Mouse (Mus musculus) cerebellum, adult 9-11 months (tissue): ENCODE results near the gene Gm13694.
"Not testable (repeated sequence)": the region's sequence is repeated elsewhere in the genome, so short reads cannot be mapped to it uniquely, and the experiment has no call there.

Source experiments
- DNase-seq: peaks from one replicate; pipeline ENCODE4 v3.0.0; 2022

The Gm13694 gene

GRCm38 (mm10) chr2:83978633-83979032 is at the start of gene Gm13694:
Gene Gm13694 (plus strand): TSS chr2:83978933.
- not testable (repeated sequence) for DNase-seq

- no peak for DNase-seq
Measured at GRCm38 (mm10) chr2:83929478-83930088, 49.1 kb upstream of the Gm13694 start.

- DNase-seq = peak; percentile 45
Measured at GRCm38 (mm10) chr2:83940931-83941361, 37.8 kb upstream of the Gm13694 start, which contains the start of gene Zswim2. Gene Zswim2 (minus strand): TSS chr2:83941228.

- no peak for DNase-seq
Measured at GRCm38 (mm10) chr2:83941378-83941777, 37.4 kb upstream of the Gm13694 start.

DNA sequence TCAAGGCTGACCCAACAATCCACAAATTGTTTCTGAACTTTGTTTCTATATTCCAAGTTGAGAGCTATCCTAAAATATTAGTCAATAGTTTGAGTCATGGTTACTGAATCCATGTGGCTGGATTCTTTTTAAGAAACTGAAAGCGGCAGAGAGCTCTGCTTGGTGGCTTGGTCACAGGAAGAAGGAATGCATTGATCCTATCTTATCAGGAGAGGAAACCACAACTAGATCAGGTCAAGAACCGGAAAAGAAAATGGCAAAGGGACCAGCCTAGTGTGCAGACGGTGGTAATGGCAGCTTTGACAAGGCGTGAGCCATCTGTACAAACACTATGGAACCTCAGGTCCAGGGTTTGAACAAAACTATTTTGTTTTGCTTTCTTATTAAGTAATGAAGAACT is 36.9 kb upstream of the Gm13694 start:
- DNase-seq = no peak

GRCm38 (mm10) chr2:83955393-83955792 is 23.3 kb upstream of the Gm13694 start, which contains the start of gene Gm13698:
Gene Gm13698 (plus strand): TSS chr2:83955693.
- not testable (repeated sequence) for DNase-seq

DNA sequence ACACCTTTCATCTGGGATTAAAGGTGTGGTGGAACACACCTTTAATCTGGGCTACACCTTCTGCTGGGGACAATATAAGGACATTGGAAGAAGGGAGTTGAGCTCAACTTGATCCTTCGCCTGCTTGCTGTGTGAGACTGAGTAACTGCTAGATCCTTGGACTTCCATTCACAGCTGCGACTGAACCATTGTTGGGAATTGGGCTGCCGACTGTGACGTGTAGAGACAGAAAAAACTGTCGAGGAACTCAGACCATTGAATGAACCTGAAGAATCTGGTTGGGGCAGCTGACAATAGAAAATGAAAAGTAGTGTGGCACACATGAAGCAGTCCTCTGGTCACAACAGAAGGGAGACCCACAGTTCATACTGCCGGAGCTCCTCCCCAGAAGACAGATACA is 17.5 kb upstream of the Gm13694 start, which contains the start of gene Gm13693:
Gene Gm13693, plus strand, starts transcription at position 301 of the 400 bp plus-strand sequence.
- DNase-seq = not testable (repeated sequence)

DNA sequence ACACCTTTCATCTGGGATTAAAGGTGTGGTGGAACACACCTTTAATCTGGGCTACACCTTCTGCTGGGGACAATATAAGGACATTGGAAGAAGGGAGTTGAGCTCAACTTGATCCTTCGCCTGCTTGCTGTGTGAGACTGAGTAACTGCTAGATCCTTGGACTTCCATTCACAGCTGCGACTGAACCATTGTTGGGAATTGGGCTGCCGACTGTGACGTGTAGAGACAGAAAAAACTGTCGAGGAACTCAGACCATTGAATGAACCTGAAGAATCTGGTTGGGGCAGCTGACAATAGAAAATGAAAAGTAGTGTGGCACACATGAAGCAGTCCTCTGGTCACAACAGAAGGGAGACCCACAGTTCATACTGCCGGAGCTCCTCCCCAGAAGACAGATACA is 11.7 kb upstream of the Gm13694 start, which contains the start of gene Gm13695:
Gene Gm13695, plus strand, starts transcription at position 301 of the 400 bp plus-strand sequence.
- not testable (repeated sequence) for DNase-seq

DNA sequence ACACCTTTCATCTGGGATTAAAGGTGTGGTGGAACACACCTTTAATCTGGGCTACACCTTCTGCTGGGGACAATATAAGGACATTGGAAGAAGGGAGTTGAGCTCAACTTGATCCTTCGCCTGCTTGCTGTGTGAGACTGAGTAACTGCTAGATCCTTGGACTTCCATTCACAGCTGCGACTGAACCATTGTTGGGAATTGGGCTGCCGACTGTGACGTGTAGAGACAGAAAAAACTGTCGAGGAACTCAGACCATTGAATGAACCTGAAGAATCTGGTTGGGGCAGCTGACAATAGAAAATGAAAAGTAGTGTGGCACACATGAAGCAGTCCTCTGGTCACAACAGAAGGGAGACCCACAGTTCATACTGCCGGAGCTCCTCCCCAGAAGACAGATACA is 5.9 kb upstream of the Gm13694 start, which contains the start of gene Gm13696:
Gene Gm13696, plus strand, starts transcription at position 301 of the 400 bp plus-strand sequence.
- not testable (repeated sequence) for DNase-seq

- DNase-seq = not testable (repeated sequence)
Measured at GRCm38 (mm10) chr2:83984443-83984842, 5.7 kb downstream of the Gm13694 start, which contains the start of gene Gm13697. Gene Gm13697 (plus strand): TSS chr2:83984743.

DNA sequence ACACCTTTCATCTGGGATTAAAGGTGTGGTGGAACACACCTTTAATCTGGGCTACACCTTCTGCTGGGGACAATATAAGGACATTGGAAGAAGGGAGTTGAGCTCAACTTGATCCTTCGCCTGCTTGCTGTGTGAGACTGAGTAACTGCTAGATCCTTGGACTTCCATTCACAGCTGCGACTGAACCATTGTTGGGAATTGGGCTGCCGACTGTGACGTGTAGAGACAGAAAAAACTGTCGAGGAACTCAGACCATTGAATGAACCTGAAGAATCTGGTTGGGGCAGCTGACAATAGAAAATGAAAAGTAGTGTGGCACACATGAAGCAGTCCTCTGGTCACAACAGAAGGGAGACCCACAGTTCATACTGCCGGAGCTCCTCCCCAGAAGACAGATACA is 11.5 kb downstream of the Gm13694 start, which contains the start of gene Gm13691:
Gene Gm13691, plus strand, starts transcription at position 301 of the 400 bp plus-strand sequence.
- DNase-seq = not testable (repeated sequence)

GRCm38 (mm10) chr2:83993639-83994255 is 15.0 kb downstream of the Gm13694 start:
- not testable (repeated sequence) for DNase-seq

DNA sequence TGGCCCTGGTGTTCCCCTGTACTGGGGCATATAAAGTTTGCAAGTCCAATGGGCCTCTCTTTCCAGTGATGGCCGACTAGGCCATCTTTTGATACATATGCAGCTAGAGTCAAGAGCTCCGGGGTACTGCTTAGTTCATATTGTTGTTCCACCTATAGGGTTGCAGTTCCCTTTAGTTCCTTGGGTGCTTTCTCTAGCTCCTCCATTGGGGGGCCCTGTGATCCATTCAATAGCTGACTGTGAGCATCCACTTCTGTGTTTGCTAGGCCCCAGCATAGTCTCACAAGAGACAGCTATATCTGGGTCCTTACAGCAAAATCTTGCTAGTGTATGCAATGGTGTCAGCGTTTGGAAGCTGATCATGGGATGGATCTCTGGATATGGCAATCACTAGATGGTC is 15.8 kb downstream of the Gm13694 start:
- not testable (repeated sequence) for DNase-seq

- DNase-seq = no peak
Measured at GRCm38 (mm10) chr2:84008913-84009312, 30.2 kb downstream of the Gm13694 start.

GRCm38 (mm10) chr2:84009818-84010217 is 31.1 kb downstream of the Gm13694 start:
- no peak for DNase-seq

- no peak for DNase-seq
Measured at GRCm38 (mm10) chr2:84014572-84014971, 35.8 kb downstream of the Gm13694 start.

DNA sequence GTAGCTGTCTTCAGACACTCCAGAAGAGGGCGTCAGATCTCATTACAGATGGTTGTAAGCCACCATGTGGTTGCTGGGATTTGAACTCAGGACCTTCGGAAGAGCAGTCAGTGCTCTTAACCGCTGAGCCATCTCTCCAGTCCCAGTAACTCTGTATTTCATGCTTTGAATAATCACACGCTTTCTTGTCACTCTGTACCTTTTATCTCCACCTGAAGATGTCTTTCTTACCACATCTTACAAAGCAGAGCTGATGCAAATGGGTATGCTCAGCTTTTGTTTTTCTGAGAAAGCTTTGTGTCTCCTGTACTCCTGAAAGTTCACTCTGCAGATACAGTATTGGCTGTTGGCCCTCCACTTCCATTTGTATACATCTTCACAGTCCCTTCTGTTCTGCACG is 37.6 kb downstream of the Gm13694 start:
- DNase-seq = not testable (repeated sequence)

GRCm38 (mm10) chr2:84018330-84018729 is 39.6 kb downstream of the Gm13694 start:
- DNase-seq = no peak

DNA sequence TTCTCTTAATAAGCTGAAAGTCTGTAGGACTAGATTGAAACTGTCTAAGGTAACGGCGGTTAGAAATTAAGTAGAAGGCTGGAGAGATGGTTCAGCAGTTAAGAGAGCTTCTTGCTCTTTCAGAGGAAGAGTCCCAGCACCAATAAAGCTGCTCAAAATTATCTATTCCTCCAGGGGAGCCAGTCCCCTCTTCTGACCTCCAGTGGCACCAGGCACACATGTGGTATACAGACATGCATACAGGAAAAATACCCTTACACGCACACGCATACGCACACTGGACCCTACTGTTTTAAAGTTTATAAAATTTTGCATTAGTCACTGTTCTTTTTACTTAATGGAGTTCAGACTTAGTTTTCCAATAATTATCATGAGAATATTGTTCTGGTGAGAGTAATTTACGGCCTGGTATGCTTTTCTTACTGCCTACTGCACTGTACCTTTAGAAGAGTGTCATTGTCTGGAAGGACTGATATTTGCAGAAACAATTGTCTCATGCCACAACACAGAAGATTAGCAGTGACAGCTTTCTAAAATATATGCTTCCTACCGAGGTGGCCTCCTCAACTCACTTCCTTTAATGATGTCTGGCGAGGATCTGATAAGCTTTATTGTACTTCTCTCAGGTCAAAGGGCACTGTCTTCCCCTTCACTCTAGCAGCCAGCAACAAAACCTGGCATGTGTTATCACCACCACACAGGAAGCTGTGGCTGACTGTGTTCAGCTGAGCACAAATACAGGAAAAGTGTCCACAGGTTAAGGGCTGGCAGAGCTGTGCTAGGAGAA is 41.0 kb downstream of the Gm13694 start:
- DNase-seq = no peak

DNA sequence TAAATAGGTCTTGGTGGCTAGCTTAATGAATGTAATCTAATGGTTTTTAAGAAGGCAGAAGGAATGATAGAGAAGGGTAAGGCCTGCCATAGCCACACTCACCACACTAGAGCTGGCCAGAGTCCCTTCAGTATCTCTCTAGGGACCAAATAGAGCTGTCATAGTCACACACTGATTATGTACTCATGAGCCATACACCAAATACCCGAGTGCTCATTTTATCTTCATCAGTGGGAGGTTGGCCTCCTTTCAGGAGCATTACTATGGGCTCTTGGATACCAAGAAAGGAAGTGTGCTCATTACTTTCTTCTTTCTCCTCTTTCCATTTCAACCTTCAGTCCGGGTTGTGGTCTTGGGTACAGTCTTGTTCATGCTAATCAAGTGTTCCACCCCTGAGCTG is 43.2 kb downstream of the Gm13694 start:
- DNase-seq = no peak

DNA sequence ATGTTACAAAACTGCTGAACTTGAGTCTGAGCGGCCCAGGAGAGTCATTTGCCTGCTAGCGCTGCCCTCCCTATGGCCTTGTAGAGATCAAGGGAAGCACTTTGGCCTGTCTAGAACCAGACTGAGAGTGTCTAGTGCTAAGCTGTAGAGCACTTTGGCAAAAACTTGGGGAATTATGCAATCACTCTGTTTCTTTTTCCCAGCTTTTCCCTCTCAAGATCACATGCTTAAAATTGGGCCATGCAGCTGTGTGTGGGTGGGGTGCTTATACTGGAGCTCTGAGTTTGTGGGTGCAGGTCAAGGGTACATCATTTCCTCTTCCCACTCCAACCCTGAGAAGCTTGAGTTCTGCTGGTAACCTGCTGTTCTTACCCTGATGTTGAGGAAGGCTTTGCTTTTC is 44.2 kb downstream of the Gm13694 start:
- DNase-seq = no peak

DNA sequence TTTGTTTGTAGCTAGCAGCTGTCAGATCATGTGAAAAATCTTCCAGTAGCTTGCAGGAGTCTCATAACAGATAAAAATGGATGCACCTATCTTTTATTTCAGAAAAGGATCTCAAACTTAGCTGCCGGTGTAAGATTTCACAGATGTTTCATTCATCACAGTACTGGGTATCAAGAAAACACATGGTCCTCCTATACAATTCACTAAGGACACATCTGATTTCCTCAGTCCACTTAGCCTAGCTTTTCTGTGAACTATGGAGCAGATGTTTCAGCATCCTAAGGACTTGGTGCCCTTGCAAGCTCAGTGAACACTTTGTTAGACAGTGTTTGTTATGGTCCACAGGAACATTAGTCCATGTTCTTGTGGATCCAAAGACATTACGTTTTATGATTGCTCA is 44.6 kb downstream of the Gm13694 start:
- DNase-seq = no peak

GRCm38 (mm10) chr2:84025217-84025616 is 46.5 kb downstream of the Gm13694 start:
- DNase-seq = no peak
